Mouse (Mus musculus): Measurements from ENCODE around the gene Plcb4.

Gene Plcb4

DNA sequence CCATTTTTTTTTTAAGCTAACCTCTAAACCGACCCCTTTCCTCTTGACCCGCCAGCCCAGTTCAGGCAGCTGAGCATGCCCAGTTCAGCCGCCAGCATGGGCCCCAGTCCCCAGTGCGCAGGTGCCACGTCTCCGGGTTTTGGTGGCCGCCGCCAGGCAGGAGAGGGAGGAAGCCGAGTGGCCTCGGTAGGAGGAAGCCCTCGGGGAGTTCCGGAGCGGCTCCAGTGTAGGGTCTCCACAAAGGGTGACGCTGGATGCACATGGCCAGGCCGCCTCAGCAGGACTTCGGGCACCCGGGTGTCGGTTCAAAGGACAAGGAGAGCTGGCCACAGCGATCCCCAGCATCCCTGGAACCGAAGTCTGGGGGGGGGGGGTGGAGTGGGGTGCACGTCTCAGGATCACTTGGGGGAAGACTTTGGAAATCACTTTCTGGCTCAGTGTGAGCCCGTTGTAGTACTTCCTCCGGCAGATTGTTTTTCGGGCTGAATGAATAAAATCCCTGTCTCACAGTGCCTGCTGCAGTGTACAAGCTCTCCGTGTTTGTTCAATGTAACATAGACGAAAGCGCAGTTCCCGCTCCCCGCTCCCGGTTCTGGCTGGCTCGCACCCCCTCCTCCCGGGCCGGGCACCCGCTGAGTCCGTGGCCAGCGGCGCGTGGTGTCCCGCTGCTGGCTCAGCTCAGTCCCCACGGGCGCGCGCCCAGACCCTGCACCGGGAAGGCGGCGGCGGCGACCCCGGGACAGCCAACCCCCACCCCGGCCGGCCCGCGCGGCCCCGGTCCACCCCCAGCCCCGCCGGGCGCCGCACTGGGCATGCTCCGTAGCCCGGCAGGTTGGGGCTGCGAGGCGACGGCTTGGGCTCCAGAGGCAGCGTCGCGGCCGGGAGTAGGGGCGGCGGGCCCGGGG lies at the start of gene Plcb4:
TSS of gene Plcb4 (plus strand) at position 526 of the 905 bp plus-strand sequence.
- in situ Hi-C loops (cut with MboI, MseI), result no loop called here

DNA sequence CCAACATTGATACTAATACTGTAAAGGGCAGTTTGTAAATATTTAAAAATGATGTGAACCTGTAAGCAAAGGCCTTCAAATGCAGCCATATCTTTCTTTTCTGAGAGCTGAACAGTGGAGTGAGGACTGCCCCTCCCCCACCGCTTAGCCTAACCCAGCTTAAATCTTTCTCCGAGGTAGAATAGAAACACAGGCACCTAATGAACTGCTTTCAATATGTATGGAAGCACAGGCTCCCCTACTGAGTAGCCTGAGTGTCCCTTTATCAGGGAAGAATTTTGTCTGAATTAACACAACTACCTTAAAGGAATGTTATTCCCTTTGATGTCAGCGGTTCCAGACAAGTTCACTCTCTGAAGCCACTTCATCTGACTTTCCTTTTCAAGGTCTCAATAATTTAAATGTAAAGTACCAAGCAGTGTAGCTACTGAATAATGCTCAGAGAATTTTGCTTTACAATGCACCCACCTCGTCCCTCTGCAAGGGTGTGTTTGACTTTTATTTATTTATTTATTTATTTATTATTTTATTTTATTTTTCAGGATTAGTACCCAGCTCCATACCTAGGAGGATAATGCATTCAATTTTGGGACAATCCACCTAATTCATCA lies 44.1 kb upstream of the Plcb4 start:
- in situ Hi-C loops (cut with MboI, MseI), result no loop called here

DNA sequence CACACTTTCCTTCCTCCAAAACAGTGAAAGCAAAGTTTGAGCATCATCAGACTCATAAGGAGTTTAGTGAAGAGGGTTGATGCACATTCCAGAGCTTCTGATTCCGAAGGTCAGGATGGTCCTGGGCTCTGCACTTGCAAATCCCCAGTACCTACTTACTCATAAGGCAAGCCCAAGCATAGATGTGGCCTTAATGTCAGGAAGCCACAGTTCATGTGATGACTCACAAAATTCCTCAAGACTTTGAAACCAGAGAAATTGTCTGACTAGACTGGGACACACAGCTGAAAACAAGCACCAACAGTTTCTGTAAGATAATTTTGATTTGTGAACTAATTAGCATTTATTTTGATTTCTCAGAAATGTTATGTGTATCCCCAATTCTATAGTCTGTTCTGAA lies 42.7 kb upstream of the Plcb4 start:
- in situ Hi-C loops (cut with MboI, MseI), result no loop called here

DNA sequence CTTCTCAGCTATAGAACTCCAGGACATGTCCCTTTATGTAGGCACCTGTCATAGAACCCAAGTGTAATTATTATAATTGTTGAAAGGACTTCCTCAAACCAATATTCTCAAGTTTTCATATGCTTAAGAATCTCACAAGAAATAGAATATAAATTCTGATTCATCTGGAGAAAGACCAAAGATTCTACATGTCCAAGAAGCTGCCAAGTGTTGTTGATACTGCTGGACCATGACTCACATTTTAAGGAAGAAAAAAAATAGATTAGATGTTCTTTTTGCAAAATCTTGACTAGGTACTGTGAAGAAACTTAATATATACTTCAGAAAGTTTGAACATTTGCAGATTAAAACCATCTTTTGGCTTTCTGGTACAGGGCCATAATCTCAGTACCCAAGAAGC lies 40.3 kb upstream of the Plcb4 start:
- in situ Hi-C loops (cut with MboI, MseI), result no loop called here

DNA sequence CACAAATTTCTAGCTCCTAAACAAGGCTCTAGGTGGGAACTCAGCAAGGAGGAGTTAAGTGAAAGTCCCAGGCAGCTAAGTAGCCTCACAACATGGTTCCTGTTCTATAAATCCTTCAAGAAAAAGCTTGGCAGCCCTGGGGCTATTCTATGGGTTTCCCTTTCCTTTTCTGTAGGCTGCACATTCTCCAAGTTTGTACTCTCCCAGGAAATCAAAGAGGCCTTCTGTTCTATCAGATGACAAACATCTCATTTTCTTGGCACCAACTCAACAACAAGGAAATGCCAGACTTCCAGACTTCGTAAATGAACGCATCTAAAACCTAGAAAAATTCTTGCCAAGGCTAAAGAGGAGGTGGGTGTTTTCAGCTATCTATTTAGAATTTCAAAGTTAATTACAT lies 38.9 kb upstream of the Plcb4 start:
- in situ Hi-C loops (cut with MboI, MseI), result no loop called here

DNA sequence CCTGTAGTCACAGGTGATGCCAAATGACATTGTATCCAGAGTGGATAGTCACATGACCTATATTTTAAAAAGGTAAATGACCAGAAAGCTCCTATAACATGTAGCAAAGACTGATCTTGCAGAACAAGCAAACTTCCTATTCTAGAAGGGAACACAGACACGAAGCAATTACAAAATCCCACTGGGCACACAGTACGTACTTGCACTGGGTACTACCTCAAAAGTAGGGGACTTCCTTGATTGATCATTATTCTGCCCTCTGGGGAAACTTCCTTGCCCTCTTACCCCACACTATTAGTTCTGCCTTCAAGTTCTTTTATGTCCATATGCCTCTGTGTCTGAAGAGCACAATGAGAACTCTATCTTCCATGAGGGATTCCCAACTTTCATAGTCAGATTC lies 31.0 kb upstream of the Plcb4 start:
- in situ Hi-C loops (cut with MboI, MseI), result no loop called here

DNA sequence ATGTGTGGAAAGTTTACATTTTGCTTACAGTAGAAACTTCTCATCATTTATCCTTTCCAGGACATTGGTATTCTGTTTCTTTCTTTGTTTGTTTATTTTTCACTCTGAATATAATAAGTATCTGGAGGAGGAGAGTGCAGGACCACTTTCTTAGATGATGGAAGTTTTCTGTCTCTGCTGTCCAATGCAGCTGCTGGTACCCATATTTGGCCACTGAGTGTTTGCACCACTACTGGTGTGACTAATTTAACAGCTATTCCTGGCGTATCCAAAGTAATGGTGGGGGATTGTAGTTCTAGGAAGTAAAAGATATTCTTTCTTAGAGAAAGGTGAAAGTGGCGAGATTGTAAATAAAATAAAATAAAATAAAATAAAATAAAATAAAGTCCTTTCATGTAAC lies 21.6 kb upstream of the Plcb4 start:
- in situ Hi-C loops (cut with MboI, MseI), result no loop called here

DNA sequence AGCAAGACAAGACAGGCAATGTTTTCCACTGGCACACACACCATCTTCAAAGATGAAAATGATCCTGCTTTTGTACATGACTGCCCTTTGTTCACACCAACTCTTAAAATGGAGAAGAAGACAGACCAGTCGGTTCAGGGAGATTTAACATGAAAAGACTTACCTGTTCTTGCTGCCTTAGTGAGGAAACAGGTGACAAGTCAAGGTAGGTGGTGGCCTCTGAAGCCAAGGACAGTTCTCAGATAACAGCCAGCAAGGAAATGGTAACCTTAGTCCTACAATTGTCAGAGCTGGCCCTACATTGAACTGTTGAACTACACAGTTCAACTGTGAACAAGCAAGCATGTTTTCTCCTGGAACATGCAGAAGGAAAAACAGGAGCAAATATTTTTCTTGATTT lies 17.8 kb upstream of the Plcb4 start:
- in situ Hi-C loops (cut with MboI, MseI), result no loop called here

DNA sequence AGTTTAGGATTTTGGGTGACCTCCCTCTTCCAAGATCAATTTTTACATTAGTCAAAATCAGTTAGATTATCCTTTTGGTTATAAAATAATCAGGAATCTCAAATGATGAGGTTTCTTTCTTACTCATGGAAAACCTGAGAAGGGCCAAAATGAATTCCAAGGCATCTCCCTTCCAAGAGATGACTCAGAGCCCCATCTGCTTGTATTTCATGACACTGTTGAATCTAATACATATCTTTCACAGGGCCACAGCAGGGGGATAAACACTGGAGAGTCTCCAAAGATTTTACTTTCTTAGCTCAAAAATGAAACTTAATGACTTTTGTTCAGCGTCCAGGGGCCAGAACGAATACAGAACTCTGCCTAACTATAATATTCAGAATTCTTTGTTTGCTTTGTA lies 17.2 kb upstream of the Plcb4 start:
- in situ Hi-C loops (cut with MboI, MseI), result no loop called here

DNA sequence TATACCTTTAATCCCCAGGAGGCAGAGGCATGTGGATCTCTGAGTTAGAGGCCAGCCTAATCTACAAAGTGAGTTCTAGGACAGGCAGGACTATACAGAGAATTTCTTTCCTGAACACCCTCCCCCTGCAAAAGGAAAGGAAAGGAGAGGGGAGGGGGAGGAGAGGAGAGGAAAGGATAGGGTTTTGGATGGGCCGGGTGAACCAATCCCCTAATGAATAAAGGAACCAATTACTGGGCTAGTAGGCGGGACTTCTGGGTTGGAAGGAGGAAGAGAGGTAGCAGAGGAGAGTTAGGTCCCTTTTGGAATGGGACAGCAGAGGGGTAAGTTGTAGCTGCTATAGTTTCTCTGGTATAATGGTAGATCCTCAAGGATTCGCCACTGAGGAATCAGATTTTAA lies 12.6 kb upstream of the Plcb4 start:
- in situ Hi-C loops (cut with MboI, MseI), result no loop called here

DNA sequence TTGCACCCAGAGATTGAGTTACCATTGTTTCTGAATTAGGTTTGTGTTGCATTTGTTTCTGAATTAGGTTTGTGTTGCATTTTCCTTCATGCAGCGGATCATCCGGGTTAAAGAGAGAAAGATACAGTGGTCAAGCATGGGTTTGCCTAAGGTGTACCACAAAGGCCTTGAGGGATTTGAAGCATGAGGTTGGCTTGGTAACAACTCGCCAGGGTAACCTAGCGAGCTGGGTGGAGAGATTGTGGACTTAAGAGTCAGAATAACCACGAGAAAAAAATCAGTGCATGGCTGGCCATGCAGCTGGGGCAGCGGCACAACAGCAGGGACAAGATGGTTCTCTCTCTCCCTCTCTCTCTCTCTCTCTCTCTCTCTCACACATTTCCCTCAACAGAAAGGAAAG lies 12.2 kb upstream of the Plcb4 start:
- in situ Hi-C loops (cut with MboI, MseI), result no loop called here

DNA sequence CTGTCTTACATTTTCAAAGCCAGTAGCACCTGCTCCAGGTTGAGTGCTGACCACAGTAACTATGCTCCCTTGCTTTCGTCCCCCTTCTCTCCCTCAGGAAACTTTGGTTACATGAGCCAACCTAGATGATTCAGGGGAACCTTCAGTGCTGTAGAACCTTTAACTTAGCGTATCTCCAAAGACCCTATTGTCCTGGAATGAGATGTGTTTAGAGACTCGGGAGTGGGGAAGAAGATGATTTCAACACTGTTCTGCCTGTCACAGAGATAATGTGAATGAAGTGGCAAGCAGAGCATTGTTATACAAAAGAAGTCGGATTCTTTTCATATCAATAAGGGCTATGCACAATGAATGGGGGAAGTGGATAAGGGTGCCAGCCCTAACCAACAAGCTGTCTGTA lies 10.8 kb upstream of the Plcb4 start:
- in situ Hi-C loops (cut with MboI, MseI), result no loop called here

DNA sequence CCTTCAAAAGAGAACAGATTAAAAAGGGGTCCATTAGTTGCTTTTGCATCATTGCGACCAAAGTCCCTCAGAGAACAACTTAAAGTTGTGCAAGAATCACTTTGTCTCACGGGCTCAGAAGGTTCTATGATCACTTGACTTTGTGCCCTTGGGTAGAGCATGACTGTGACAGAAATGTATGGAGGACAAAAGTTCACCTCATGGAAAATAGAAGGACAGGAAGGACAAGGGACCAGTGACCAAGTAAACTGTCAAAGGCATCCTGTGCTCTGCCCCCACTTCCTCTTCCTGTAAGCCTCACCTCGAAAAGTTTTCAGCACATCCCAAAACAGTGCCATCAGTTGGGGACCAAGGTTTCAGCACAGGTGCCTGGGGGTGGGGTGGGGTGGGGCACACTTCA lies 7.9 kb upstream of the Plcb4 start:
- in situ Hi-C loops (cut with MboI, MseI), result no loop called here

DNA sequence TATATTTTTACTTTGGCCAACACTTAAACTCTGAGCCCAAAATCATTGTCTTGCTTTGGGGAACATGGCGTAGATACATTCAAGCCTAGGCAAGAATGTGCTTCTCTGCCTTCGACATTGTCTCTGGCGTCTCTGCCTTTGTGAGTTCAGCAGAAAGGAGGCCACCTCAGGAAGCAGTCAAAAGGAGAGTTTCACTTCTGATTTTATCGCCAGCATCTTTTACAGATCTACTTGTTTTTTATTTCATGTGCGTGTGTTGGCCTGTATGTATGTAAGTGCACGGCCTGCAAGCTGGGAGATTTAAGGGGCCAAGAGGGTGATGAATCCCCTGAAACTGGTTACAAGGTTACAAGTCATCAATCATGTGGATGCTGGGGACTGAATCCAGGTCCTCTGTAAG lies 6.8 kb upstream of the Plcb4 start:
- in situ Hi-C loops (cut with MboI, MseI), result no loop called here

DNA sequence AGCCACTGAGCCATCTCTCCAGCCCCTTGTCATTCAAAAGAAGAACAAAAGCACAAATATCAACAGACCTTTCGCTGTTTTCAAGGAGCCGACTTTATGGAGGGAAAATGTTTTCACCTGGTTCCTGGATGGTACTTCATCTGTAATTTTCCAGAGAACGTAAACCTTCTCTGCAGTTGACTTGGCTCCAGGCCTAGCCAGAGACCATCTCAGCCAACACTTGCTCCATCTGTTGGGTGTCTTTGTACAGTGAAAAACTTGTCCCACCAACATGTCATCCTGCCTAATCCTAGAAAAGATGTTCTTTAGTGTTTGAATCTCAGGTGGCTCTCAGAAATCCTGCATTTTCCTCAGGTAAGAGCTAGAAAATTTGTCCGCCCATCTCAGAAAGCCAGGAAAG lies 6.4 kb upstream of the Plcb4 start:
- in situ Hi-C loops (cut with MboI, MseI), result no loop called here

DNA sequence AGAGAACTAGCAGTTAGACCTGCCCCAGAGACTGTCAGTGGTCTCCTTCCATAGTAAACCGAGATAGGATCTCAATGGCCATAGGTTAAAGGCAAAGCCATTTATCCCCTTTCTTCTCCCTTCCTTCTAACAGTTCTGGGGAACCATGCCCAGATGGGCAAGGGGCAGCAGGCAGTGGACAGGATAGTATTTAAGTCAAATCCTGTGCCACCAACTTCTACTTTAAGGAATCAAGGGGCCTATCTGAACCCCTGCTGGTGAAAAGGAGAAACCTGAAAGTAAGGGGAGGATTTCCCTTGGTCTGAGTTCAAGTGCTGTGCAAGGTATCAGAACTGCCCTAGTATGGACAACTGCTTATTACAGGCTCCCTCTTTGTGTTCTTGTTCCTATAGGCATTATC lies 2.9 kb upstream of the Plcb4 start:
- in situ Hi-C loops (cut with MboI, MseI), result no loop called here

DNA sequence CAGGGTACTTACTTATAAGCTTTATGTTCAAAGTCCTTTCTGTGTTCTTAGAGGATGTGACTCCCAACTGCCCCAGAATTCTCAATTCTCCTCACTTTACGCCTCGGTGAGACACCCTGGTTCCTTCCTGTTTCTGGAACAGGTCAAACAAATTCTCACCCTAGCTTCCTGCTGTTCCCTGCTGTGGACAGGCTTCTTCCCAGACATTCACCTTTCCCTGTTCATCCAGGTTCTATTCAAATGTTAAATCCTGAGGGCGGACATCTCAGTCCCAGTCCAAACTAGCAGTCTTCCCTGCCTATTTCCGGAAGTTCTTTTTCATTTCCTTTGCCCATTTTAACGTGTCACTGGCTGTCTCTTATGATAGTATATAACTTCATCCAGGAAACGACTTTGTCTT lies 2.2 kb upstream of the Plcb4 start:
- in situ Hi-C loops (cut with MboI, MseI), result no loop called here

DNA sequence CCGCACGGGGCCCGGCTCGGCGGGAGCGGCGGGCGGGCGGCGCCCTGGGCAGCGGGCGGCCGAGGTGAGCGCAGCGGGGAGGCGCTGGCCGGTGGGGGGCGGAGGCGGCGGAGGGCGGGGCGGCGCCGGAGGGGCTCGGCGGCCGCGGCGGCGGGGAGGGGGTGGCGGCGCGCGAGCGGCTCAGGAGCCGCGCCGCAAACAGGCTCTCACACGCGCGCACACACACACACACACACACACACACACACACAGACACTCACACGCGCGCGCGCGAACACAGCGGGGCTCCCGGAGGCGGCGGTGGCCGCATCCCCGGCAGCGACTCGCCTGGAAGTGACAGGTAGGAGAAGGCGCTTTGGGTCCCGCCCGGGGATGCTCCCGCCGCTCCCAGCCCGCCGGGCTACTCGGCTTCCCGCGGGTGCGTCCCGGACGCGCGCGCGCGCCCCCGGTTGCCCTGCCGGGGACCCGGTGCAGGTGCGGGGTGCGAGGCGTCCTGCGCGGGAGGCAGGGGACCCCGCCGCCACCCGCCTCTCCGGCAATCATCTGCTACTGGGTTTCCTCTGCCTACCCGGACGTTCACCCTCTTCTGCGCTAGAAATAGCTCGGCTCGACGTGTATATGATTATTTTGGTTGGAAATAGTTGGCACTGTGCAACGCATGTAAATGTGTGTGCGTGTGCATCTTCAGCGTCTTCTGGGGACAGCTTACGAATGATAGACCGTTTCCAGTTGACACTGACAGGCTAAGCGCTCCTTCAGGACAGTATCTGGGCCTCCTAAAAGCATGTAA lies 775 bp downstream of the Plcb4 start:
- in situ Hi-C loops (cut with MboI, MseI), result no loop called here

DNA sequence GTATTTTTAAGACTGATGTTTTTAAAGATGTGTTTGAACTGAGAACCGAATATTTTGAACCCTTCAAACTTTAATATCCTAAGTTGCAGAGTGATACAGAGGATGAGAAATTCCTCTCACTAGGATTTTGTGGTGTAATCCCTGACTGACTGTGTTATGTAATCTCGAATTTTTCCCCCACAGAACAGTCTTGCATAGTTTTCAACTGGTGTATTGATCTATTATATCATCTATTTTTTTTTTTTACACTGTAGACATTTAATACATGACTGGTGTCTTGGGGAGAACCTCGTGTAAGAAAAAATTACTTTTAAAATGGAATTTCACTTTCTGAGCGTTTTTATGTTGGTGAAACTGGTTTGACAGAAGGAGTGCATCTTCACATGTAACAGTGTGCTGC lies 2.0 kb downstream of the Plcb4 start:
- in situ Hi-C loops (cut with MboI, MseI), result no loop called here

DNA sequence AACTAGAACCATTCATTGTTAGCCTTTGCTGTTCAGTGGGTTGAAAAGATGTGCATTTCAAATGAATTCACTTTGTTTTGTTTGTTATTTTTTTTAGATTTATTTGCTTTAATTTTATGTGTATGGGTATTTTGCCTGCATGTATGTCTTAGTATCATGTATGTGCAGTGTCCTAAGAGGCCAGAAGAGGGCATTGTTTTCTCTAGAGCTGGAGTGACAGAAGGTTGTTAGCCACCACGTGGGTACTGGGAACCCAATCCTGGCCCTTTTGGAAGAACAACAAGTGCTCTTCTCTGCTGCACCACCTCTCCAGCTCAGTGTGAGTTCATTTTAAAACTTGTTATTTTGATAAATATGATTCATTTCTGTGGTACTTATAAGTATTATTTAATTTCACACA lies 5.0 kb downstream of the Plcb4 start:
- in situ Hi-C loops (cut with MboI, MseI), result no loop called here

DNA sequence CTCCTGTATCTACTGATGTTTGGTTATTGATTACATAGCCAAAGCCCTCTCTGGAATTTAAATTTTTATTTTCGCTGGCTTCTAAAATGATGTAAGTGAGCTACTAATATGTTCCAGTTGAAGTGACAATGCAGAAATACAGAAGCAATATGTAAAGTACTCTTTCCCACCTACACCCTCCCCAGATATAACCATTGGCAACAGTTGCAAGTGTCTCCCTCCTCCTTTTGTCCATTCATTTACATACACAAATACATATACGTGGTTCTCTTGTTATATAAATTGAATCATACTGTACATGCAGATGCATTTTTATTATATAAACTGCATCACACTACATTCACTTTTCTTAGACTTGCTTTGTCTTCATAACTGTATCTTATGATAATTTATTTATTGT lies 8.7 kb downstream of the Plcb4 start:
- in situ Hi-C loops (cut with MboI, MseI), result no loop called here

DNA sequence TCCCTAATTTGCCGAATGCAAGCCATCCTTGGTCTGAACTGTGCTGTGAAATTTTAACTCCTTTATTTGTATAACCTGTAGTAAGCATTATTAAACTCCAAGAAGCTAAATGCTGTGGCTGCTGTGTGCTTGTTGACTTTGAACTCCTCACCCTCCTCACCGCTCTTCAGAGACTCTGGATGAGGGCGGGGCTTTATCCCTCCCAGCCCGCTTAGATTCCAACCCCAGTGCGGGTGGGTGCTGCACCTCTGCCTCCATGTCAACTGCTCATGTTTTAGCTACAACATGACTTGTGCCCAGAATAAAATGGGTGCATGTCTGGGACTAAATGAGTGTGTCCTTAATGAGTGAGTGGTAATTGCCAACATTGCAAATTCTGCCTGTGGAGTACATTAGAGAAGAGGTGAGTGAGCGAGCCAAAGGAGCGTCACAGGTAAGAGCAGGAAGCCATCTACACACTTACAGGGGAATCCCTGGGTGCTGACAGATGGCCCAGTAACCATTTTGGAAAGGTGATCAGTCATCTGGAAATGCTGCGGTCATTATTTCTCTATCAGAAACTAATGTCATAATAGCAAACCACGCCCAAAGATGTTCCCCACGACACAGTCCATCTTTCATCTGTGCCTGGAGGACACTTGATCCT lies 13.8 kb downstream of the Plcb4 start:
- in situ Hi-C loops (cut with MboI, MseI), result no loop called here
